Mouse (Mus musculus) lung, embryonic 14.5 days (tissue): ENCODE data around the gene Eif4g3. TPM values are rescaled to one million over a fixed set of nuclear protein-coding genes. Genes with fewer than 3 reads are reported as not detected.

Experiments
- ATAC-seq: fragments of 200-750 bp; cut with Nextera tagmentation; 2 replicates; pipeline ENCODE4 v1.8.0; 2017; ENCODE audit warnings: mild to moderate bottlenecking, moderate TSS enrichment, moderate library complexity; ENCODE audit not compliant: insufficient read depth
- DNase-seq: peaks from one replicate; pipeline ENCODE4 v3.0.0-alpha.2; 2015
- H3K27ac ChIP-seq: fragments of 300-500 bp; sonication (generic); 2 replicates; pipeline ENCODE4 v1.5.1; 2014; ENCODE audit warnings: low read depth, mild to moderate bottlenecking, moderate library complexity
- H3K27me3 ChIP-seq: fragments of 300-500 bp; sonication (generic); 2 replicates; pipeline ENCODE4 v1.6.1; 2014; ENCODE audit warnings: low read length, control low read depth; ENCODE audit not compliant: insufficient read depth
- H3K36me3 ChIP-seq: fragments of 300-500 bp; sonication (generic); 2 replicates; pipeline ENCODE4 v1.6.1; 2014; ENCODE audit warnings: control low read depth; ENCODE audit not compliant: insufficient read depth
- H3K4me1 ChIP-seq: fragments of 300-500 bp; sonication (generic); 2 replicates; pipeline ENCODE4 v1.6.1; 2014; ENCODE audit warnings: antibody characterized with exemption, control low read depth; ENCODE audit not compliant: insufficient read depth
- H3K4me2 ChIP-seq: fragments of 300-500 bp; sonication (generic); 2 replicates; pipeline ENCODE4 v1.6.1; 2014; ENCODE audit warnings: mild to moderate bottlenecking
- H3K4me3 ChIP-seq: fragments of 300-500 bp; sonication (generic); 2 replicates; pipeline ENCODE4 v1.5.1; 2014; ENCODE audit warnings: low read depth, low read length
- H3K9ac ChIP-seq: fragments of 300-500 bp; sonication (generic); 2 replicates; pipeline ENCODE4 v1.6.1; 2014
- H3K9me3 ChIP-seq: fragments of 300-500 bp; sonication (generic); 2 replicates; pipeline ENCODE4 v1.6.1; 2016; ENCODE audit warnings: low read depth, low read length, control low read depth
- CTCF ChIP-seq: IDR thresholded peaks from 2 replicates; pipeline ENCODE4 v1.5.1; 2016; ENCODE audit warnings: antibody characterized with exemption, low read depth
- WGBS: fragments of 180-500 bp; shearing (Covaris S2); extraction: QIAGEN DNeasy Blood & Tissue Kit; methylation state at CpG from one replicate; pipeline ENCODE4 v1.1.7; 2014; 5-methylcytosine and 5-hydroxymethylcytosine counted together
- polyA plus RNA-seq: library from polyadenylated mRNA; unstranded; fragments of >200 nt; fragmentation: Nextera tagmentation; extraction: Ambion mirVana; gene quantifications from 2 replicates; pipeline ENCODE4 v1.2.1, GENCODE M21; 2014

Gene Eif4g3
- polyA plus RNA-seq, 1 experiment from 2014 or later, result 42.9 TPM

GRCm38 (mm10) chr4:138013723-138014479, 21.1 kb downstream of the Eif4g3 start:
- H3K36me3 ChIP-seq, result peaks cover 61% of the 10 kb centered on the region
- H3K4me2 ChIP-seq, result no peak overlapping the region
- 90% methylated on average over 15 of the region's 15 CpGs for WGBS
- H3K9ac ChIP-seq, result no peak overlapping the region
- ATAC-seq (no peak), DNase-seq (peak; percentile 17)
- H3K27me3 ChIP-seq, result no peaks in the 10 kb centered on the region
- no peaks in the 10 kb centered on the region for H3K9me3 ChIP-seq
- no peak for TF ChIP-seq CTCF
- no peak overlapping the region for H3K4me3 ChIP-seq
- no peaks in the 10 kb centered on the region for H3K4me1 ChIP-seq
- no peak overlapping the region for H3K27ac ChIP-seq

GRCm38 (mm10) chr4:138015966-138016365, 23.1 kb downstream of the Eif4g3 start:
- Histone ChIP-seq H3K9ac (no peak overlapping the region), H3K4me2 (no peak overlapping the region), H3K36me3 (peaks cover 64% of the 10 kb centered on the region), H3K4me3 (no peak overlapping the region), H3K4me1 (no peaks in the 10 kb centered on the region), H3K27me3 (no peaks in the 10 kb centered on the region), H3K9me3 (no peaks in the 10 kb centered on the region), H3K27ac (no peak overlapping the region)
- 64% methylated on average over 4 of the region's 4 CpGs for WGBS
- DNase-seq (no peak), ATAC-seq (no peak)
- no peak for TF ChIP-seq CTCF

GRCm38 (mm10) chr4:138017085-138017637, 24.3 kb downstream of the Eif4g3 start:
- no peaks in the 10 kb centered on the region for H3K27me3 ChIP-seq
- 80% methylated on average over 11 of the region's 11 CpGs for WGBS
- no peak overlapping the region for H3K9ac ChIP-seq
- no peaks in the 10 kb centered on the region for H3K9me3 ChIP-seq
- peaks cover 65% of the 10 kb centered on the region for H3K36me3 ChIP-seq
- H3K4me1 ChIP-seq, result no peaks in the 10 kb centered on the region
- H3K4me3 ChIP-seq, result no peak overlapping the region
- H3K27ac ChIP-seq, result no peak overlapping the region
- no peak for DNase-seq
- H3K4me2 ChIP-seq, result no peak overlapping the region
- no peak for ATAC-seq
- no peak for TF ChIP-seq CTCF

DNA sequence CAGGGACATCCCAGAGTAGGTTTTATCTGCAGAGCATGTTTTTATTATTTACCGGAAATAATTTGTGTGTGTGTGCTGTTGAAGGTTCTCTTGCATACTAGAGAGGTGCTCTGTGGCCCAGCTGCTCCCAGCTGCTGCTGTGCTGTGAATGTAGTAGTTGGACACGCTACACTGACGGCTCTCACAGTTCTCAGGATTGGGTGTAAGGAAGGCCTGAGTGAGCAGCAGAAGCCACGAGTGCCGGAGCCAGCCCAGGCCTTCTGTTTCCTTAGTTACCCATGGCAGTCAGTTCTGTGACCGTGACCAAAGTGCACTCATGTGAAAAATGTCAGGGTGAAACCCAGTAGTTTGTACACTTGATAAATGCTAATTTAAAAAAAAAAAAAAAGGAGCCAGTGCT, 25.2 kb downstream of the Eif4g3 start:
- ATAC-seq (no peak), DNase-seq (no peak)
- no peaks in the 10 kb centered on the region for H3K27me3 ChIP-seq
- H3K27ac ChIP-seq, result no peak overlapping the region
- no peaks in the 10 kb centered on the region for H3K4me1 ChIP-seq
- H3K9ac ChIP-seq, result no peak overlapping the region
- no peak overlapping the region for H3K4me3 ChIP-seq
- 71% methylated on average over 6 of the region's 6 CpGs for WGBS
- H3K9me3 ChIP-seq, result no peaks in the 10 kb centered on the region
- no peak overlapping the region for H3K4me2 ChIP-seq
- TF ChIP-seq CTCF, result no peak
- peaks cover 62% of the 10 kb centered on the region for H3K36me3 ChIP-seq

- Histone ChIP-seq H3K4me3 (no peak overlapping the region), H3K9me3 (no peaks in the 10 kb centered on the region), H3K9ac (no peak overlapping the region), H3K27ac (no peak overlapping the region), H3K4me2 (no peak overlapping the region), H3K36me3 (peaks cover 52% of the 10 kb centered on the region), H3K4me1 (no peaks in the 10 kb centered on the region), H3K27me3 (no peaks in the 10 kb centered on the region)
- ATAC-seq (no peak), DNase-seq (no peak)
- WGBS, result 72% methylated on average over 6 of the region's 6 CpGs
- TF ChIP-seq CTCF, result no peak
These were observed 27.4 kb downstream of the Eif4g3 start for GRCm38 (mm10) chr4:138020231-138020630.

GRCm38 (mm10) chr4:138021651-138022050, 28.8 kb downstream of the Eif4g3 start:
- Histone ChIP-seq H3K9me3 (no peaks in the 10 kb centered on the region), H3K36me3 (peaks cover 48% of the 10 kb centered on the region), H3K4me3 (no peak overlapping the region), H3K27me3 (no peaks in the 10 kb centered on the region), H3K27ac (no peak overlapping the region), H3K4me2 (no peak overlapping the region), H3K4me1 (no peaks in the 10 kb centered on the region), H3K9ac (no peak overlapping the region)
- WGBS, result 85% methylated on average over 6 of the region's 6 CpGs
- DNase-seq, result no peak
- ATAC-seq, result no peak
- TF ChIP-seq CTCF, result no peak

DNA sequence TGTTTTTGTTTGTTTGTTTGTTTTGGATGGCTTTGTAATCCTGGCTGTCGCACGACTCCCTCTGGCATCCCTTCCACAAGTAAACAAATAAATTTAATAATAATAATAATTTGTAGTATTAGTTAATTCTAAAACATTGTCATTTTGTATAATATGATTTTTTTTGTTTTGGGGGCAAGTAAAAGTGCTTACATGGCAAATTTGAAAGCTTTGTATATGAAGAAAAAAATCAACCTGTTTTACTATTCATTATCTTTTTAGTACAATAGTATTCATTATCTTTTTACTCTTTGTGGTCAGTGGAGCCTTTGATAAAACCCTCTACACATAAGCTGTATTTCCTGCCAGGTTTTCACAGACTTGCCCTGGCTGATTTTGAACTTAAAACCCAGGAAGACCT, 29.9 kb downstream of the Eif4g3 start:
- no peak for TF ChIP-seq CTCF
- 76% methylated on average over 2 of the region's 2 CpGs for WGBS
- no peak for ATAC-seq

More for the DNA sequence above, 29.9 kb downstream of the Eif4g3 start:
- H3K4me3 ChIP-seq, result no peak overlapping the region
- H3K27me3 ChIP-seq, result no peaks in the 10 kb centered on the region
- peaks cover 48% of the 10 kb centered on the region for H3K36me3 ChIP-seq
- no peak overlapping the region for H3K4me2 ChIP-seq
- no peak overlapping the region for H3K27ac ChIP-seq
- no peaks in the 10 kb centered on the region for H3K4me1 ChIP-seq
- DNase-seq, result no peak
- H3K9ac ChIP-seq, result no peak overlapping the region
- no peaks in the 10 kb centered on the region for H3K9me3 ChIP-seq
